Mouse (Mus musculus) lung, adult 18-20 months (tissue): ENCODE data around the gene Macc1.
A peak's percentile ranks its signal among the peaks of the same experiment; 100 is the strongest.

ENCODE experiments used
- DNase-seq, 2 experiments: peaks; one replicate each; pipeline ENCODE4 v3.0.0; 2022; ENCODE audit warnings: mixed read lengths in 2 of 2

Macc1 gene

GRCm38 (mm10) chr12:119390192-119390684 lies 76.2 kb downstream of the Macc1 start:
- DNase-seq, result peak; percentile 87 to 90

GRCm38 (mm10) chr12:119398046-119398659 lies 84.1 kb downstream of the Macc1 start:
- DNase-seq, result no peak

DNA sequence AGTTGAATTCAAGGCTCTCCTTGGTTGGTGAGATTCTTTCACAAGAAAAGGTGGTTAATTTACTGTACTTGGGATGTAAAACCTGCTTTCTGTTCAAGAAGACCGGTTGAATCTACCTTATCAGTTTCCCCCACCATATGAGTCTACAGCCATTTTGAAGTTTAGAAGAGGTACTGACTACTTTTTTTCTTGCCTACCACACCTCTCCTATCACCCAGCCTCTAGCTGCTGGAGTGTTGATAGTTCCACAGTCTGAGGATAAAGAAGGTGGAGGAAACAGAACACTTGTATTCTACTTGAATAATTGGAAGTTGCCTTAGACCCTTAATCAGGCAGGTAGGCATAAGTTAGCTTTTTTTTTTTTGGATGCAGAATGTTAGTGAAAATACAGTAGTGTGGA lies 88.2 kb downstream of the Macc1 start:
- DNase-seq, result no peak

DNA sequence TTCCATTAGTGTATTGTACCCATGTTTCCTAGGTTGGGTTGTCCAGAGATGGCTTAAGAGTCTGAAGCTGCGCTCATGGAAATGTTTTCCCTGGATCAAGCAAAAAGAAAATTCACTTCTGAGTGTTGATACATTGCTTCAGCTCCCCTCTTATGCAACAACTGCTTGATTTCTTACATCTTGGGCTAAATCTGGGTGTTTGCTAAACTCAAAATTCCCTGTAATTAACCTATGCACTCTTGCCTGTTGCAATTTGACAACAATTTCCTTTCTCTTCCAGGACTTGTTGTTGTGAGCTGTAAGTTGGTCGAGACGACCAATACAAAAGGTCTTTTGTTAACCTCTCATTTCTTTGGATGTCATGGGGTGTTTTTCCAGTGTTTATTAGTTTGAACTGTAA lies 88.7 kb downstream of the Macc1 start:
- peak in 1 of 2 experiments; percentile 16 for DNase-seq

DNA sequence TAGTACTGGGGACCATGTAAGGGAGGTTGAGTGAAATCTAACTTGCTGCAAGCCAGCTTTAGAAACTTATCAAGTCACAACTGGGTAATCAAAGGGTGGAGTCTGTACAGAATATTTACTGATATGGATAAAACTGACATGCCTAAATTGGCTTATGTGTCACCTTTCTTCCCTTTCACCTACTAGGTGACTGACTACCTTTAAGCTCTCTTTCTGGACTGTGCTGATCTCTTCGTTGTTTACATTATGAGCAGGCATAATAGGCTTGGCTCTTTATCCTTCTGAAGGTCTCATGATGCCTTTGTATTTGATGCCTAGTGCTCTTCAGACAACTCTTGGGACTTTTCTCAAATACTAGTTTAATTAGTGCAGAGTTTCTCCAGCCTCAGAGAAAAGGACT lies 90.7 kb downstream of the Macc1 start:
- DNase-seq, result no peak

DNA sequence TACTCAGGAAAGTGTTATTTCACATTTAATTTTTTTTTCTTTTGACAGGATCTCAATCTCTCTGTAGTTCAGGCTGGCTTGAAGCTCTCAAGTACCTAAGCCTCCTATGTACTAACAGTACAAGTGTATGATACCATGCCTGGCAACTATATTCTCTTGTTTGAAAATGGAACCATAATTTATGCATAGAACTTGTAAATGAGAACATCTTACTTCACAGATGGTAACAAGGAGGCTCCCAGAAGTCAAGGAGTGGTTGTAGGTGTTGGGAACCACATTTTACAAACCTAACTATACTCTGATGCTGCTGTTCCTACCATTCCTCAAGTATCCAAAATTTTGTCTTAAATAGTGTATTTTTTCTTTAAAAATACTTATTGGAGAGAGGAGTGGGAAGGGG lies 96.5 kb downstream of the Macc1 start:
- no peak for DNase-seq

GRCm38 (mm10) chr12:119410956-119411355 lies 96.9 kb downstream of the Macc1 start:
- no peak for DNase-seq

GRCm38 (mm10) chr12:119411982-119412381 lies 97.9 kb downstream of the Macc1 start:
- no peak for DNase-seq

DNA sequence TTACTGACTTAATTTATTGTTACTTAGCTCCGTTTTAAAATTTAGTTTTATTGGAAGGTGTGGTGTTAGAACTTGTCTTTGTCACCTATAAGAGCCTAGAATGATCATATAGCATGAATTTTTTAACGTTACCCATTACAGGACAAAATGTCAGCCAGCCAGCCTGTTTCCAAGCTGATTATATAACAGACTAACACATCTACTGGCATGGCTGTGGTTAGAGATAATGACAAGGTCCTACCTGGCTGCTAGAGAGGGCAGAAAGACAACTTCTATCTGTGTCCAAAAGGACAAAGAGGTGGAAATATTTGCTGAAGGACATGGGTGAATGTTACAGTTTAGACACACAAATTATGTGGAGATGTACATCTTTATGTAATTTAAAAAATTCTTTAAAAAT lies 101.8 kb downstream of the Macc1 start:
- DNase-seq, result no peak

- DNase-seq, result no peak
Measured at GRCm38 (mm10) chr12:119425749-119426148, 111.7 kb downstream of the Macc1 start.

GRCm38 (mm10) chr12:119426182-119426886 lies 112.3 kb downstream of the Macc1 start:
- DNase-seq, result no peak

DNA sequence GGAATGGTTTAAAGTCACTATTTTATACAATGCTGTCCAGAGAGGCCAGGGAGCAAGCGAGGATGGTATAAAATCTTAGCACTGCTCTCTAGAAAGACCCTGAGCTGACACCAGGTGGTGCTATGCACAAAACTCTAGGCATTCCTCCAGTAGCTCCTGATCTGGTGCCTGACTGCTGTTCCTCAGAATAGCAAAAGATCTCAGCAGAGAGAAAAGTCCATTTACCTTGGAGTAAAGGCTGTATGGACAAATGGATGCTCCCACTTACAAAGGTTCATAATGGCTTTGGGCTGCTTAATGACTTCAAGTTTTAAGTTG lies 112.8 kb downstream of the Macc1 start:
- peak; percentile 20 to 37 for DNase-seq

- DNase-seq, result no peak
Measured at GRCm38 (mm10) chr12:119440720-119441119, 126.7 kb downstream of the Macc1 start.

DNA sequence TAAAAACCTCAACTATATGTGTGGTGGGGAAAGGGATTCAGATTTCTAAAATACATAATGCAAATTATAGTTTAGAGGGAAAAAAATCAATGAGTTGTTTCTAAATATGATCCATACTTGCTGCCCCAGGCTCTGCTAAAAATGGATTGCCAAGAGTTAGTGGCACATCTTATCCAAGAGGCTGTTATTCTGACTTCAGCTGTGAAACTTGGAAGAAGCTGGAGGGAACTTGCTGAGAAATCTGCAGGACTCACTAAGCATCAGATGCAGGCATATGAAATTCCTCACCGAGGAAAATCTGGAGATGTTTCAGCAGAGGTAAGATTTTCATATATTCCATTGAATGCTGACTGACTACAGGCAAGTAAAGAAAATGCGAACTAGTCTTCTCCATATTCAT lies 136.0 kb downstream of the Macc1 start:
- DNase-seq, result no peak

GRCm38 (mm10) chr12:119451232-119451631 lies 137.2 kb downstream of the Macc1 start:
- no peak for DNase-seq

GRCm38 (mm10) chr12:119454076-119454475 lies 140.0 kb downstream of the Macc1 start:
- DNase-seq, result no peak

DNA sequence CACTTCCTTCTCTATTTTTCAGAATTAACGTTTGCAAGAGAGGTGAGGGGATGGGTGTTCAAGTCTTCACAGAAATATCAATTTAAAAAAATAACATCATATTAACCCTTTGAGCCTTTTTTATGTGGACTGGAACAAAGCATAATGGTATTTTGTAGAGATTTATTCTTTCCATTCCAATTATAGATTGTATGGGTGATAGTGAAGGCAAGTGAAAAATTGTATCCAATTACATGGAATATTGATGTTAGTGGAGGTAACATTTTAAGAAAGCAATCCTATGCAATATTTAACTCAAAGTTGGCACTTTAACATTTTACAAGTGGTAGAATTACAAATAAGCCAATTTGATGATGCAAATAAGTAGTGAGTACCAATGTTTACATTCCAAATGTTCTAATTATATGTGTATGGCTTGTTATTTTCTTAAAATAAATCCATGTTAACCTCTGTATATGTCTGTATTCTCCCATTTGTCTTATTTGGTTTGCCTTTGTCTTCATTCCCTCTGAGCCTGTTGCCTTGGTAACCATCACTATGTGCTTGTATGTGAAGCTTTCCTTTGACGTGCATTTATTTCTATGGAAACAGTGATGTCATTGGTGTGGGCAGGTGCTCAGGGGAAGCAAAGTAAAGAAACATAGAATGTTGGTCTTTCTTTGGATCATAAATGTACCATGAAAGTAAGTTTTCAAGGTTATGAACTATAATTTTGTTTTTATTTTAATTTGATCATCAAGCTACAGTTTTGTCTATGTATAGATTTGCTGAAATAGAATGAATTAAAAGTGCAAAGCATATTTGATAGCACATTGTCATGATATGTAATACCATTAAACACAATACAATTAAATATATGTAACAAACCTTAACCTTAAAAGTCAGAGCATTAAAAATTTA lies 150.2 kb downstream of the Macc1 start:
- DNase-seq, result no peak

DNA sequence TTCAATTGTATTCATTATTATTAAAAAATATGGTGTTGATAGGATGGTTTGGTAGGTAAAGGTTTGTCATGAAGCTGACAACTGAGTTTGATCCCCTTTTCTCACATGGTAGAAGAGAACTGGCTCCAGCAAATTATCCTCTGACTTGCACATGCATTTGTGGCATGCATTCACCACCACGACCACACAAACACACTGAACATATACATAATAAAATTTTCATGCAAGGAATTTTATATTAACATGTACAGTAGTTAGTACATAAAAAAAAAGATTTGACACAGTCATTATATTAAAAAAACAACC lies 150.8 kb downstream of the Macc1 start:
- no peak for DNase-seq

GRCm38 (mm10) chr12:119467656-119468055 lies 153.6 kb downstream of the Macc1 start:
- no peak for DNase-seq

GRCm38 (mm10) chr12:119470260-119470659 lies 156.2 kb downstream of the Macc1 start:
- DNase-seq, result peak in 1 of 2 experiments; percentile 12

- DNase-seq, result no peak
Measured at GRCm38 (mm10) chr12:119483296-119483695, 169.2 kb downstream of the Macc1 start.

- no peak for DNase-seq
Measured at GRCm38 (mm10) chr12:119483922-119484631, 170.0 kb downstream of the Macc1 start.

DNA sequence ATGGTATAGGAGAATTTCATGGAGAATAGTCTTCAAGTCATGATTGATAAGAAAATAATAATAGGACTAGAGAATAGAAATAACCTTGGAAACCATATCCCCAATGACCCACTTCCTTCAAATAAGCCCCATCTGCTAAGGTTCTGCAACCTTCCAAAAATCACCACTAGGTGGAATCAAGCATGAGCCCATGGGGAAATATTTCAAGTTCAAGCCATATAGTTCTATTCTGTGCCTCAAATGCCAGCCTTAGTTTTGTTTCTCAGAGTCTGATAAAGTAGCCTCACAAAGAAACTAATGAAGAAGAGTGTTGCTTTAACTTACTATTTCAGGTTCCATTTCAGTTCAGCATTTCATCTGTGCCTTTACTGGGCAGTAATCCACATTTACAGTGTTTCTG lies 197.1 kb downstream of the Macc1 start:
- DNase-seq, result no peak
